Mouse (Mus musculus): ENCODE data around the gene Sncb. TPM values are rescaled to one million over a fixed set of nuclear protein-coding genes. Genes with fewer than 3 reads are reported as not detected.
"Not testable (repeated sequence)": the region's sequence is repeated elsewhere in the genome, so short reads cannot be mapped to it uniquely, and the experiment has no call there.

Gene Sncb
- polyA plus RNA-seq, 1 experiment from 2014 or later = 1.3 TPM

- H3K9ac ChIP-seq (ENCODE audit: low read length) = peak within 1 kb of the TSS; percentile 28
- H3K27me3 ChIP-seq (ENCODE audit: control insufficient read depth, insufficient read depth, low read length) = peaks cover 13% of the 10 kb centered on the region
- H3K4me1 ChIP-seq (replicated peaks; ENCODE audit: control insufficient read depth, insufficient read depth, low read length) = 0 out of 2 replicates have a peak, but pooled peaks cover 3% of the 10 kb centered on the region
- H3K4me2 ChIP-seq (ENCODE audit: low read depth, low read length, severe bottlenecking) = peak within 1 kb of the TSS; percentile 79
- H3K9me3 ChIP-seq (ENCODE audit: control insufficient read depth, low read length) = no peaks in the 10 kb centered on the region
- H3K4me3 ChIP-seq (ENCODE audit: low read depth, low read length) = peak within 1 kb of the TSS; percentile 42
- no peak within 1 kb of the TSS for H3K27ac ChIP-seq (ENCODE audit: low read depth, low read length)
- 4% methylated on average over 36 of the region's 49 CpGs for WGBS
- peak; percentile 87 for ATAC-seq (replicated peaks; ENCODE audit: low FRiP score)
- no peaks in the 10 kb centered on the region for H3K36me3 ChIP-seq (ENCODE audit: control insufficient read depth, insufficient read depth, low read length)
- DNase-seq (ENCODE audit: low spot score) = peak; percentile 99
These were observed 22.6 kb upstream of the Sncb start, which contains the start of gene Tspan17 for GRCm38 (mm10) chr13:54788740-54789560. Gene Tspan17, plus strand, starts transcription at chr13:54789377.

GRCm38 (mm10) chr13:54787591-54787990 is 21.2 kb upstream of the Sncb start:
- H3K4me2 ChIP-seq (ENCODE audit: low read depth, low read length, severe bottlenecking); ATAC-seq (replicated peaks; ENCODE audit: low FRiP score); H3K4me3 ChIP-seq (ENCODE audit: low read depth, low read length); H3K4me1 ChIP-seq (replicated peaks; ENCODE audit: control insufficient read depth, insufficient read depth, low read length); H3K9ac ChIP-seq (ENCODE audit: low read length); H3K9me3 ChIP-seq (ENCODE audit: control insufficient read depth, low read length); H3K27ac ChIP-seq (ENCODE audit: low read depth, low read length); H3K36me3 ChIP-seq (ENCODE audit: control insufficient read depth, insufficient read depth, low read length); DNase-seq (ENCODE audit: low spot score): not testable (repeated sequence)
- peaks cover 13% of the 10 kb centered on the region for H3K27me3 ChIP-seq (ENCODE audit: control insufficient read depth, insufficient read depth, low read length)
- 92% methylated on average over 2 of the region's 2 CpGs for WGBS

GRCm38 (mm10) chr13:54783698-54784097 is 17.3 kb upstream of the Sncb start, which contains the start of gene Eif4e1b:
Gene Eif4e1b, plus strand, starts transcription at chr13:54783998.
- ATAC-seq (replicated peaks; ENCODE audit: low FRiP score) = no peak
- Histone ChIP-seq H3K27me3 (ENCODE audit: control insufficient read depth, insufficient read depth, low read length) (no peaks in the 10 kb centered on the region), H3K9me3 (ENCODE audit: control insufficient read depth, low read length) (no peaks in the 10 kb centered on the region), H3K4me2 (ENCODE audit: low read depth, low read length, severe bottlenecking) (no peak within 1 kb of the TSS), H3K4me3 (ENCODE audit: low read depth, low read length) (no peak within 1 kb of the TSS), H3K4me1 (replicated peaks; ENCODE audit: control insufficient read depth, insufficient read depth, low read length) (no peaks in the 10 kb centered on the region), H3K9ac (ENCODE audit: low read length) (no peak within 1 kb of the TSS), H3K27ac (ENCODE audit: low read depth, low read length) (no peak within 1 kb of the TSS), H3K36me3 (ENCODE audit: control insufficient read depth, insufficient read depth, low read length) (no peaks in the 10 kb centered on the region)
- WGBS = 86% methylated on average over 4 of the region's 4 CpGs
- DNase-seq (ENCODE audit: low spot score) = no peak

- Histone ChIP-seq H3K27me3 (ENCODE audit: control insufficient read depth, insufficient read depth, low read length) (no peaks in the 10 kb centered on the region), H3K4me3 (ENCODE audit: low read depth, low read length) (no peak overlapping the region)
- 39% methylated on average over 2 of the region's 2 CpGs for WGBS
These were observed 16.8 kb upstream of the Sncb start for GRCm38 (mm10) chr13:54783235-54783634.

GRCm38 (mm10) chr13:54781086-54781485 is 14.7 kb upstream of the Sncb start:
- Histone ChIP-seq H3K27me3 (ENCODE audit: control insufficient read depth, insufficient read depth, low read length) (no peaks in the 10 kb centered on the region), H3K4me2 (ENCODE audit: low read depth, low read length, severe bottlenecking) (no peak overlapping the region), H3K9ac (ENCODE audit: low read length) (no peak overlapping the region), H3K36me3 (ENCODE audit: control insufficient read depth, insufficient read depth, low read length) (no peaks in the 10 kb centered on the region), H3K4me3 (ENCODE audit: low read depth, low read length) (no peak overlapping the region), H3K27ac (ENCODE audit: low read depth, low read length) (no peak overlapping the region), H3K4me1 (replicated peaks; ENCODE audit: control insufficient read depth, insufficient read depth, low read length) (no peaks in the 10 kb centered on the region), H3K9me3 (ENCODE audit: control insufficient read depth, low read length) (no peaks in the 10 kb centered on the region)
- 87% methylated on average over 3 of the region's 3 CpGs for WGBS
- no peak for DNase-seq (ENCODE audit: low spot score)
- ATAC-seq (replicated peaks; ENCODE audit: low FRiP score) = no peak

More at GRCm38 (mm10) chr13:54783235-54783634, 16.8 kb upstream of the Sncb start:
- no peaks in the 10 kb centered on the region for H3K36me3 ChIP-seq (ENCODE audit: control insufficient read depth, insufficient read depth, low read length)
- no peaks in the 10 kb centered on the region for H3K9me3 ChIP-seq (ENCODE audit: control insufficient read depth, low read length)
- ATAC-seq (replicated peaks; ENCODE audit: low FRiP score) (no peak), DNase-seq (ENCODE audit: low spot score) (no peak)
- H3K9ac ChIP-seq (ENCODE audit: low read length) = no peak overlapping the region
- H3K4me1 ChIP-seq (replicated peaks; ENCODE audit: control insufficient read depth, insufficient read depth, low read length) = no peaks in the 10 kb centered on the region
- no peak overlapping the region for H3K4me2 ChIP-seq (ENCODE audit: low read depth, low read length, severe bottlenecking)
- no peak overlapping the region for H3K27ac ChIP-seq (ENCODE audit: low read depth, low read length)

GRCm38 (mm10) chr13:54780592-54780991 is 14.2 kb upstream of the Sncb start:
- ATAC-seq (replicated peaks; ENCODE audit: low FRiP score) = no peak
- no peak overlapping the region for H3K9ac ChIP-seq (ENCODE audit: low read length)
- no peaks in the 10 kb centered on the region for H3K9me3 ChIP-seq (ENCODE audit: control insufficient read depth, low read length)
- H3K4me3 ChIP-seq (ENCODE audit: low read depth, low read length) = no peak overlapping the region
- H3K4me2 ChIP-seq (ENCODE audit: low read depth, low read length, severe bottlenecking) = no peak overlapping the region
- H3K27me3 ChIP-seq (ENCODE audit: control insufficient read depth, insufficient read depth, low read length) = no peaks in the 10 kb centered on the region
- DNase-seq (ENCODE audit: low spot score) = no peak
- H3K36me3 ChIP-seq (ENCODE audit: control insufficient read depth, insufficient read depth, low read length) = no peaks in the 10 kb centered on the region
- 81% methylated on average over 3 of the region's 3 CpGs for WGBS
- no peaks in the 10 kb centered on the region for H3K4me1 ChIP-seq (replicated peaks; ENCODE audit: control insufficient read depth, insufficient read depth, low read length)
- H3K27ac ChIP-seq (ENCODE audit: low read depth, low read length) = no peak overlapping the region

- H3K9ac ChIP-seq (ENCODE audit: low read length) = no peak overlapping the region
- no peaks in the 10 kb centered on the region for H3K9me3 ChIP-seq (ENCODE audit: control insufficient read depth, low read length)
- H3K27ac ChIP-seq (ENCODE audit: low read depth, low read length) = no peak overlapping the region
- H3K4me1 ChIP-seq (replicated peaks; ENCODE audit: control insufficient read depth, insufficient read depth, low read length) = peaks cover 8% of the 10 kb centered on the region
- WGBS = 80% methylated on average over 4 of the region's 4 CpGs
- no peaks in the 10 kb centered on the region for H3K36me3 ChIP-seq (ENCODE audit: control insufficient read depth, insufficient read depth, low read length)
- peaks cover 35% of the 10 kb centered on the region for H3K27me3 ChIP-seq (ENCODE audit: control insufficient read depth, insufficient read depth, low read length)
- H3K4me2 ChIP-seq (ENCODE audit: low read depth, low read length, severe bottlenecking) = no peak overlapping the region
- no peak for ATAC-seq (replicated peaks; ENCODE audit: low FRiP score)
- H3K4me3 ChIP-seq (ENCODE audit: low read depth, low read length) = no peak overlapping the region
- no peak for DNase-seq (ENCODE audit: low spot score)
These were observed 617 bp upstream of the Sncb start for GRCm38 (mm10) chr13:54767012-54767411.

- 5% methylated on average over 44 of the region's 44 CpGs for WGBS
- no peak overlapping the region for H3K27ac ChIP-seq (ENCODE audit: low read depth, low read length)
- H3K4me1 ChIP-seq (replicated peaks; ENCODE audit: control insufficient read depth, insufficient read depth, low read length) = peaks cover 8% of the 10 kb centered on the region
- peak overlapping the region; percentile 44 for H3K9ac ChIP-seq (ENCODE audit: low read length)
- H3K4me2 ChIP-seq (ENCODE audit: low read depth, low read length, severe bottlenecking) = peak overlapping the region; percentile 85
- peak; percentile 58 for DNase-seq (ENCODE audit: low spot score)
- no peaks in the 10 kb centered on the region for H3K9me3 ChIP-seq (ENCODE audit: control insufficient read depth, low read length)
- no peaks in the 10 kb centered on the region for H3K36me3 ChIP-seq (ENCODE audit: control insufficient read depth, insufficient read depth, low read length)
- H3K27me3 ChIP-seq (ENCODE audit: control insufficient read depth, insufficient read depth, low read length) = peaks cover 35% of the 10 kb centered on the region
- peak overlapping the region; percentile 39 for H3K4me3 ChIP-seq (ENCODE audit: low read depth, low read length)
- ATAC-seq (replicated peaks; ENCODE audit: low FRiP score) = 0 out of 2 replicates have a peak, but pooled peaks have one; percentile 24
These were observed 859 bp downstream of the Sncb start for GRCm38 (mm10) chr13:54765281-54766191.
